Mouse (Mus musculus): ENCODE results near the gene Hbb-y.

DNA sequence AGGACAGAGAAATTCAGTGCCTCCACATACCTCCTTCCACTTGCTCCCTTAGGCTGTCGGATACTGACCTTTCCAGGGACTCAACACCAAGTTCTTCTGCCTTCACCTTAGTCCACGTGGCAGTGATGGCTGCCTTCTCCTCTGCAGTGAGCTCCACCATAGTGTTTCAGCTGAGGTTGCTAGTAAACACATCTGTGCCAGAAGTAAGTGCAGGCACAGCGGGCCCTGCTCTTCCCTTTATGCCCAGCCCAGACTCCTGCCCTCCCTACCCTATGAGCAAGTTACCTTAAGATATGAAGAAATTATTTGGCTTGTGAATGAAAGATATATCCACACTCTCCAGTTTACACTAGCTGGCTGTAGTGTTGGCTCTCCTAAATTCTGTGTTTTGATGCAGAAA lies 12.7 kb downstream of the Hbb-y start, which contains the start of gene Hbb-bh2:
- TF ChIP-seq CTCF (IDR thresholded peaks at IDR 0.05; ENCODE audit: low read depth, low read length) (no peak), POLR2A (IDR thresholded peaks at IDR 0.05; ENCODE audit: borderline replicate concordance, low read depth, low read length) (no peak)

Measured in bone marrow macrophage, adult 2 months (primary cell).